Mouse (Mus musculus) 3T3-L1 (cell line): ENCODE measurements around the gene Acot7.
A peak's percentile ranks its signal among the peaks of the same experiment; 100 is the strongest.

Experiments
- DNase-seq: peaks from one replicate; pipeline ENCODE4 v3.0.0-alpha.2; 2015; ENCODE audit warnings: low read depth, low spot score

Acot7 gene

GRCm38 (mm10) chr4:152244545-152245522, 66.9 kb downstream of the Acot7 start:
- DNase-seq: no peak

GRCm38 (mm10) chr4:152246011-152246410, 68.1 kb downstream of the Acot7 start:
- no peak for DNase-seq

DNA sequence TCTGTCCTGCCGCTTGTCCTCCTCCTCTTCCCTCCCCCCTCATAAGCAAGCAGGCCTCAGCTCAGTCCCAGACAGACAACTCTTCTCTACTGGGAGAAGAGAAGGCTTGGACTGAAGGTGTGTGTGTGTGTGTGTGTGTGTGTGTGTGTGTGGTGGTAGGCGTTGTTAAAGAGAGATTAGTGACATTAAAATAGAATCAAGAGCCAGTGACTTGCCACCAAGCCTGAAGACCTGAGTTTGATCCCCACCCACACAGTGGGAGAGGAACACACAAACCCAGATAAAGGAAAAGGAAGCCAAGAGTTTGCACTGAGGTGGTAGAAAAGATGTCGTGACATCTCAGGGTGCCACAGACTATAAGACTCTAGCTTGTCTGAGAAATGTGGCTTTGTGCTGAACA, 69.3 kb downstream of the Acot7 start:
- DNase-seq: no peak

DNA sequence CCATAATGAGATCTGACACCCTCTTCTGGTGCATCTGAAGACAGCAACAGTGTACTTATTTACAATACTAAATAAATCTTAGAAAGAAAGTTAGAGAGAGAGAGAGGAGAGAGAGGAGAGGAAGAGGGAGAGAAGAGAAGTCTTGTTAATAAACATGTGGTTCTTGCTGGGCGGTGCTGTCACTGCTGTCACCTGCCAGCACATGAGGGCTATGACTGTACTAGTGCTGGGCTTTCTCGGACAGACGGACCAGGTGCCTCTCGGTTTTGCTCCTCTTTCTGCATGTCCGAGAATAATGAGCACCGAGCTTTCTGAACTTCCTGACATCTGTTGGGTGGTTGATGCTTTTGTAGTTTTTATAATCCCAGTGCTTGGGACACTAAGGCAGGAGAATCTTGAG, 72.7 kb downstream of the Acot7 start:
- no peak for DNase-seq

- DNase-seq: peak; percentile 28
Observed at GRCm38 (mm10) chr4:152253183-152253759, 75.3 kb downstream of the Acot7 start.

DNA sequence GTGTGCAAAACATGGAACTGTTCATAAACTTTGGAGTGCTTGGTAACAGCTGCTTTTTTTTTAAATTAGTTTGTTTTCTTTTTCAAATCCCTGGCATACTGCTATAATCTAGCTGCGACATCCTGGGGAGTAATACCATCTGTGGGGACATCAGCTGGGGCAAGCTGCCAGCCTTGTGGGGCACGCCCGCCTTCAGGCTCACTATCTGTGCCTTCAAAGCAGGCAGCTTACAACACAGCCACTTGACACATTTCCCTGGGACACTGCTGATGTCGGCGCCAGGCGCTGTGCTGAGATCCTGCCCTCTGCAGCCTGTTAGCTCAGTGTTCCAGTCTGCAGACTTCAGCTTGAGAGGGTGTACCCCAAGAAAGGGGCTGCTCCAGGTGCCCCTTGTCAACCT, 79.1 kb downstream of the Acot7 start:
- peak; percentile 74 for DNase-seq

DNA sequence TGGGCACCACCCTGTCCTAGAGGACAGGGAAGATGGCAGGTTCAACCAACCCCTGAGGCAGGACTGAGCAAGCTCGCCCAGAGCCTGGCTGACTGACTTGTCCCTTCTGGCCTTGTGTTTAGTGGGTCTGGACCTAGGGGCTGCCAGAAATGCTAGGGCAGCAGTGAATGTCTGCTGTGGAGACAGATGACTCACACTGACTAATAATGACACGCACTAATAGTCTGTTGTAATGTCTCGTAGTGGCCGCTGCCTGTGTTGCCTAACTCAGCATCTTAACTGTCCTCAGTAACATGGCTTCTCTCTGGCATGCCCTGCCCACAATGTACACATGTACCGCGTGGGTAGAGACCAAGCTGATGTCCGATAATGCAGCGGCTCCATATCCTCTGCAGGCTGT, 82.5 kb downstream of the Acot7 start:
- DNase-seq: peak; percentile 88

GRCm38 (mm10) chr4:152262187-152262586, 84.3 kb downstream of the Acot7 start:
- DNase-seq: no peak

DNA sequence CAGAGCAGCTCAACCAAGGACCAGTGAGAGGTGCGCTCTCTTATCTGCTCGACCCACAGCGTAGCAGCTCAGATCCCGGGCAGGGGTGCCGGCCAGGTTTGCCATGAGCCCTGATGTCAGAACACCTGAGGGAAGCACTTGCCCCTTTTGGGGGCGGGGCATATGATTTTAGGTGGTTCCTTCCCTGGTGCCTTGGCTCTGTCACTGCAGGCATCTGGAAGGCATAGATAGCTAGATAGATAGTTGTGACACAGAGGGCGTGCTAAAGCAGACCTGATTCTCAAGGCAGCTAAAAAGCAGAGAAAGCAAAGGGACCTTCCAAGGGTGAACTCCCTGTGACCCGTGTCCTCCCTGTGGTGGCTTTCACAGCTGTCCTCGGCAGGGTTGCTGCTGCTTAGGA, 85.2 kb downstream of the Acot7 start:
- DNase-seq: no peak

- DNase-seq: peak; percentile 36
Observed at GRCm38 (mm10) chr4:152263512-152264176, 85.7 kb downstream of the Acot7 start.

- no peak for DNase-seq
Observed at GRCm38 (mm10) chr4:152264177-152264530, 86.2 kb downstream of the Acot7 start.

- peak; percentile 85 for DNase-seq
Observed at GRCm38 (mm10) chr4:152264867-152265568, 87.1 kb downstream of the Acot7 start.

DNA sequence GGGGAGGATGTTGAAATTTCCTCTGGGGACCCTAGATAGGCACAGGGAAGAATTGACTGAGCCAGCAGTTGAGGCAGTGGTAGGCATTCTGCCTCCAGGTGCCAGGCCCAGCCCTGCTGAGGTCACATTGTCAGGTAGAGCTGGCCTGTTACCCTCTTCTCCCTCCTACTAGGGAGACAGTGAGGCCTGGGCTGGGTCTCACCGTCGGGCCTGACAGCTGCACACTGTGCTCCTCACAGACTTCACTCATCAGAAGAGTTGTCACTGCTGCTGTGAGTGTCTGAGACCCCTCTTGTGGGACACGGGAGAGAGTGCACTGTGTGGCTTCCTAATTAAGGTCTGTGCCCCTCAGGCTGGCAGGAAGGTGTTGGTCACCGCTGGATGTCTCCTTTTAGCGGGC, 87.9 kb downstream of the Acot7 start:
- no peak for DNase-seq

GRCm38 (mm10) chr4:152266236-152266895, 88.4 kb downstream of the Acot7 start:
- no peak for DNase-seq

- peak; percentile 95 for DNase-seq
Observed at GRCm38 (mm10) chr4:152267748-152268369, 89.9 kb downstream of the Acot7 start.

GRCm38 (mm10) chr4:152269967-152270366, 92.0 kb downstream of the Acot7 start:
- DNase-seq: no peak

- no peak for DNase-seq
Observed at GRCm38 (mm10) chr4:152270599-152270998, 92.7 kb downstream of the Acot7 start.

GRCm38 (mm10) chr4:152271334-152271733, 93.4 kb downstream of the Acot7 start:
- no peak for DNase-seq

DNA sequence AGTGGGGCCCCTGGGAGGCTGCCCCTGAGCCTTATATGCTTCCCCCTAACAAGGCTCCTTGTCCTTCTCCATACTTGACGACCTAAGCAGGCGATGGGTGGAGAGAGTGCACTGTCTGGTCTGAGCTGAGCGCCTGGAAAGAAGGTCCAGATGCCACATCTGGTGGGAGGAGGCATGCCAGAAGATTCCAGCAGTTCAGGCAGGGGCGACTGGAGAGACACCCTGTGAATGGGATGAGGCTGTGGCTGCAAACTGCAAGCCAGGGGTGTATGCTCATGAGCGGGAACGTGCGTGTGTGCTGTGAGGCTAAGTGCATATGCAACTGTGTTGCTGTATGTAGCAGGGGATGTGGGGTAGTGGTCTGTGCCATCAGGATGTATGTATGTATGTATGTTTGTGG, 94.1 kb downstream of the Acot7 start:
- DNase-seq: peak; percentile 67

GRCm38 (mm10) chr4:152272449-152273049, 94.6 kb downstream of the Acot7 start:
- peak; percentile 94 for DNase-seq
